ENCODE assay signal across 21 mouse cellular contexts in the genomic region with DNA sequence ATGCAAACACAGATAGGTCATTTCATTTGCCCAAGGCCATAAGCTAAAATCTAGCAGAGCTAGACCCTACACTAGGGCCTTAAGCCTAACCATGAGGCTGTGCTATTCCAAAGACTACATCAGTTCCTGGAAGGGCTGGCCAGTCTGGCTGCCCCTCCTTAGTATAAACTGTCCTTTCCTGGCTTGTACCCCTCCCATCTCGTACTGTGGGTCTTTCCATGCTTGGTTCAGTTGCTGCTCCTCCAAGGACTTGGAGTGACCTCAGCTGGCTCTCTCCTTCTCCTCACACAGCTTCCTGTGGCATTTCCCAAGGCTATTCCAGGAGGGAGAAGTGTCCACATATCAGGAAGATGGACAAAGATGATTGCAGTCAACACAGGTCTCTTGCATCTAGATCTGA. TPM values are rescaled to one million over a fixed set of nuclear protein-coding genes. Genes with fewer than 3 reads are reported as not detected.
DNase-seq lines count a peak whose midpoint lies in the region; ATAC-seq and TF ChIP-seq lines count a peak whose summit lies in the region.
"Had no signal": no experiment of that assay in that cellular context is flagged by ENCODE, and none has a peak within 500 bp of the region (broad histone marks: within the 10 kb centered on the region; RNA-seq: fewer than 3 reads in every experiment).

No protein-coding gene starts in this region.

- H3K9me3 ChIP-seq in hindbrain, embryonic 13.5 days, result no peaks in the 10 kb centered on the region
- H3K9me3 ChIP-seq: embryonic facial prominence, embryonic 10.5 days; embryonic facial prominence, embryonic 12.5 days; forebrain, embryonic 13.5 days; forebrain, embryonic 15.5 days had no signal

- no peak for TF ChIP-seq POLR2A in lung, adult 2 months (IDR thresholded peaks at IDR 0.05; ENCODE audit: borderline replicate concordance, extremely low read depth, low read depth, low read length)

- H3K27ac ChIP-seq in hindbrain, embryonic 13.5 days, result no peak overlapping the region
- H3K27ac ChIP-seq: embryonic facial prominence, embryonic 10.5 days; embryonic facial prominence, embryonic 12.5 days; forebrain, embryonic 13.5 days; forebrain, embryonic 15.5 days had no signal

- DNase-seq in lung, adult 18-20 months, result peak; percentile 24 to 51
- DNase-seq in lung, adult 2 months, result no peak
- DNase-seq in lung, postnatal 10 days, result peak; percentile 49
- DNase-seq in lung, postnatal 25 days (ENCODE audit: low spot score), result peak; percentile 51
- peak; percentile 17 to 39 for DNase-seq in lung, postnatal 4 days
- no peak for DNase-seq in cerebellum, adult 9-11 months
- DNase-seq in layer of hippocampus, adult 18-20 months (ENCODE audit: low spot score in 2 of 2), result no peak
- DNase-seq: adrenal gland, adult 2 months; adrenal gland, postnatal 10 days; adrenal gland, postnatal 25 days; cerebellum, adult 11 months; cerebellum, adult 18-20 months; cerebellum, adult 8-10 months; cerebellum, postnatal 10 days; cerebellum, postnatal 25 days had no signal

- no peaks in the 10 kb centered on the region for H3K36me3 ChIP-seq in hindbrain, embryonic 13.5 days
- H3K36me3 ChIP-seq: embryonic facial prominence, embryonic 10.5 days; embryonic facial prominence, embryonic 12.5 days; forebrain, embryonic 15.5 days had no signal

- no peak for ATAC-seq in hindbrain, embryonic 13.5 days (ENCODE audit: low FRiP score)
- ATAC-seq: forebrain, embryonic 13.5 days; forebrain, embryonic 15.5 days had no signal

- no peak overlapping the region for H3K4me3 ChIP-seq in lung, adult 2 months (replicated peaks; ENCODE audit: extremely low read depth, low read depth, low read length)
- no peak overlapping the region for H3K4me3 ChIP-seq in hindbrain, embryonic 13.5 days
- H3K4me3 ChIP-seq: embryonic facial prominence, embryonic 10.5 days; embryonic facial prominence, embryonic 12.5 days; forebrain, embryonic 13.5 days; forebrain, embryonic 15.5 days had no signal

- H3K27me3 ChIP-seq in hindbrain, embryonic 13.5 days, result peaks cover 14% of the 10 kb centered on the region; the same call in 1 of the 2 replicates
- H3K27me3 ChIP-seq: forebrain, embryonic 13.5 days; forebrain, embryonic 15.5 days had no signal

- WGBS in lung, adult 2 months, result 41% methylated on average over 1 of the region's 1 CpGs
- 75% methylated on average over 1 of the region's 1 CpGs for WGBS in hindbrain, embryonic 13.5 days

- H3K4me2 ChIP-seq in hindbrain, embryonic 13.5 days, result no peak overlapping the region
- H3K4me2 ChIP-seq: embryonic facial prominence, embryonic 12.5 days; forebrain, embryonic 13.5 days; forebrain, embryonic 15.5 days had no signal

- H3K9ac ChIP-seq in hindbrain, embryonic 13.5 days, result no peak overlapping the region
- H3K9ac ChIP-seq: embryonic facial prominence, embryonic 12.5 days; forebrain, embryonic 13.5 days; forebrain, embryonic 15.5 days had no signal

- peaks cover 4% of the 10 kb centered on the region; the same call in 1 of the 2 replicates for H3K4me1 ChIP-seq in lung, adult 2 months (ENCODE audit: control insufficient read depth, insufficient read depth, low read length)
- peaks cover 26% of the 10 kb centered on the region for H3K4me1 ChIP-seq in hindbrain, embryonic 13.5 days (replicated peaks)

- no peak for TF ChIP-seq CTCF in lung, adult 2 months (IDR thresholded peaks at IDR 0.05; ENCODE audit: insufficient read depth, low read length)

RNA-seq across cellular contexts. Expression of a gene that starts 40.3 kb away (rescaled TPM):
- 0.08 and 0.11 TPM in 2 replicates for polyA plus RNA-seq in lung, adult 2 months (2012; rRNA removed)
- polyA plus RNA-seq in hindbrain, embryonic 13.5 days (2015; fragmentation: Nextera tagmentation; extraction: Ambion mirVana), result 24.7 and 26.6 TPM in 2 replicates
- 100 to 1,000 TPM; 141 to 158 TPM for total RNA-seq in layer of hippocampus, adult 18-20 months (2021)
- total RNA-seq: MEL had no signal

Comparison
In these comparisons a context has a peak if more than half of its experiments do, and no peak if none do; other contexts are left out.
1. DNase-seq: peak in lung, adult 18-20 months (2 of 2), lung, postnatal 10 days (single experiment), lung, postnatal 25 days (single experiment) and lung, postnatal 4 days (2 of 2); none in lung, adult 2 months (single experiment), cerebellum, adult 9-11 months (single experiment) and layer of hippocampus, adult 18-20 months (0 of 2).
2. RNA of a gene that starts 40.3 kb away (polyA plus RNA-seq): 24.7 to 26.6 TPM in hindbrain, embryonic 13.5 days; 0.08 to 0.11 TPM in lung, adult 2 months; every median in the first group is over 10 times any median in the second.